8 mouse cellular contexts compared by ENCODE assay signal in genomic region chr3:97226719-97227118, GRCm38 (mm10).
DNase-seq lines count a peak whose midpoint lies in the region; ATAC-seq and TF ChIP-seq lines count a peak whose summit lies in the region.

No protein-coding gene starts in this region.

- H3K27ac ChIP-seq in embryonic facial prominence, embryonic 15.5 days (replicated peaks) = peak overlapping the region; percentile 89
- peak overlapping the region; percentile 91 for H3K27ac ChIP-seq in limb, embryonic 14.5 days (replicated peaks; ENCODE audit: low read depth, low read length)
- peak overlapping the region; percentile 85 for H3K27ac ChIP-seq in stomach, embryonic 16.5 days (ENCODE audit: low read length)

- H3K9ac ChIP-seq in embryonic facial prominence, embryonic 15.5 days = peak overlapping the region; percentile 93
- H3K9ac ChIP-seq in limb, embryonic 14.5 days (ENCODE audit: low read depth, low read length, severe bottlenecking) = peak overlapping the region; percentile 95
- peak overlapping the region; percentile 93 for H3K9ac ChIP-seq in stomach, embryonic 16.5 days (ENCODE audit: low read length)

- intact Hi-C loops in left cerebral cortex, postnatal 4 days (cut with DNase I) = loop anchor here (2.0 to 10.0 kb wide), 2 partner anchors 70 to 108 kb away; partner anchors contain the start of gene Bcl9

- peaks cover 27% of the 10 kb centered on the region for H3K27me3 ChIP-seq in erythroblast, embryonic 14.5 days (ENCODE audit: control insufficient read depth)
- no peaks in the 10 kb centered on the region for H3K27me3 ChIP-seq in embryonic facial prominence, embryonic 15.5 days
- no peaks in the 10 kb centered on the region for H3K27me3 ChIP-seq in limb, embryonic 14.5 days (ENCODE audit: control insufficient read depth, insufficient read depth, low read length)
- H3K27me3 ChIP-seq in stomach, embryonic 16.5 days (ENCODE audit: control insufficient read depth, insufficient read depth, low read length) = no peaks in the 10 kb centered on the region

- under 1% methylated on average over 18 of the region's 18 CpGs for WGBS in embryonic facial prominence, embryonic 15.5 days
- under 1% methylated on average over 17 of the region's 18 CpGs for WGBS in limb, embryonic 14.5 days
- 0% methylated on average over 18 of the region's 18 CpGs for WGBS in stomach, embryonic 16.5 days

- no peak for ATAC-seq in erythroblast, adult 5-6 weeks (replicated peaks; ENCODE audit: low FRiP score, poor library complexity, severe bottlenecking)
- no peak for ATAC-seq in embryonic facial prominence, embryonic 15.5 days (ENCODE audit: insufficient number of reproducible peaks, low FRiP score, low TSS enrichment, low read depth)
- ATAC-seq in limb, embryonic 14.5 days (ENCODE audit: low FRiP score, low read depth) = no peak
- ATAC-seq in stomach, embryonic 16.5 days (ENCODE audit: insufficient read depth, low FRiP score) = no peak

- no peak for TF ChIP-seq POLR2A in limb, embryonic 14.5 days (IDR thresholded peaks at IDR 0.05; ENCODE audit: borderline replicate concordance, extremely low read depth, insufficient read depth, insufficient read length)

- no peaks in the 10 kb centered on the region for H3K36me3 ChIP-seq in erythroblast, embryonic 14.5 days (ENCODE audit: control insufficient read depth)
- H3K36me3 ChIP-seq in embryonic facial prominence, embryonic 15.5 days = peaks cover 9% of the 10 kb centered on the region
- H3K36me3 ChIP-seq in limb, embryonic 14.5 days (ENCODE audit: control insufficient read depth, insufficient read depth, low read length) = peaks cover 23% of the 10 kb centered on the region
- H3K36me3 ChIP-seq in stomach, embryonic 16.5 days (ENCODE audit: control insufficient read depth, insufficient read depth, low read length) = no peaks in the 10 kb centered on the region

- H3K4me1 ChIP-seq in erythroblast, embryonic 14.5 days (ENCODE audit: control insufficient read depth) = peaks cover 7% of the 10 kb centered on the region
- H3K4me1 ChIP-seq in embryonic facial prominence, embryonic 15.5 days = peaks cover 31% of the 10 kb centered on the region
- H3K4me1 ChIP-seq in limb, embryonic 14.5 days (ENCODE audit: control insufficient read depth, insufficient read depth, low read length) = peaks cover 21% of the 10 kb centered on the region; the same call in 1 of the 2 replicates
- peaks cover 24% of the 10 kb centered on the region for H3K4me1 ChIP-seq in stomach, embryonic 16.5 days (ENCODE audit: control insufficient read depth, insufficient read depth, low read length)

- H3K9me3 ChIP-seq in erythroblast, embryonic 14.5 days (ENCODE audit: control insufficient read depth, low read length) = no peaks in the 10 kb centered on the region
- no peaks in the 10 kb centered on the region for H3K9me3 ChIP-seq in embryonic facial prominence, embryonic 15.5 days (replicated peaks)
- no peaks in the 10 kb centered on the region for H3K9me3 ChIP-seq in limb, embryonic 14.5 days (ENCODE audit: control insufficient read depth, low read length)
- H3K9me3 ChIP-seq in stomach, embryonic 16.5 days (replicated peaks; ENCODE audit: control insufficient read depth, low read length) = no peaks in the 10 kb centered on the region

- peak; percentile 46 for DNase-seq in 3T3-L1 (ENCODE audit: low read depth, low spot score)
- no peak for DNase-seq in limb, embryonic 14.5 days (ENCODE audit: low spot score)
- DNase-seq in adrenal gland, adult 8-10 months = no peak
- DNase-seq in left cerebral cortex, postnatal 4 days = no peak

- H3K4me3 ChIP-seq in erythroblast, embryonic 14.5 days (replicated peaks) = peak overlapping the region; percentile 62
- peak overlapping the region; percentile 79 for H3K4me3 ChIP-seq in embryonic facial prominence, embryonic 15.5 days (replicated peaks)
- H3K4me3 ChIP-seq in limb, embryonic 14.5 days (replicated peaks; ENCODE audit: low read length) = peak overlapping the region; percentile 87
- H3K4me3 ChIP-seq in stomach, embryonic 16.5 days (replicated peaks; ENCODE audit: low read length) = peak overlapping the region; percentile 80

- H3K4me2 ChIP-seq in embryonic facial prominence, embryonic 15.5 days (replicated peaks) = peak overlapping the region; percentile 72
- peak overlapping the region; percentile 69 for H3K4me2 ChIP-seq in limb, embryonic 14.5 days (replicated peaks; ENCODE audit: low read depth, low read length, severe bottlenecking)
- peak overlapping the region; percentile 77 for H3K4me2 ChIP-seq in stomach, embryonic 16.5 days (ENCODE audit: low read depth, low read length)
